Mouse (Mus musculus): ENCODE measurements around the gene Itgbl1. TPM values are rescaled to one million over a fixed set of nuclear protein-coding genes. Genes with fewer than 3 reads are reported as not detected.
A peak's percentile ranks its signal among the peaks of the same experiment; 100 is the strongest.
"Not testable (repeated sequence)": the region's sequence is repeated elsewhere in the genome, so short reads cannot be mapped to it uniquely, and the experiment has no call there.

Itgbl1 gene
- polyA plus RNA-seq (2014; fragmentation: Nextera tagmentation; extraction: Ambion mirVana), result 7.6 and 8.4 TPM in 2 replicates

GRCm38 (mm10) chr14:123659921-123660385 is at the start of gene Itgbl1:
Gene Itgbl1, plus strand, starts transcription at chr14:123659971.
- no peak within 1 kb of the TSS; the same call in 1 of the 2 replicates for H3K27ac ChIP-seq (replicated peaks; ENCODE audit: low read depth, low read length)

GRCm38 (mm10) chr14:123622969-123623368 is 36.8 kb upstream of the Itgbl1 start:
- WGBS, result 10% methylated on average over 1 of the region's 1 CpGs
- Histone ChIP-seq H3K4me1 (ENCODE audit: control insufficient read depth, insufficient read depth, low read length) (no peaks in the 10 kb centered on the region), H3K36me3 (ENCODE audit: control insufficient read depth, insufficient read depth, low read length) (no peaks in the 10 kb centered on the region), H3K27ac (replicated peaks; ENCODE audit: low read depth, low read length) (no peak overlapping the region), H3K9ac (ENCODE audit: low read depth, low read length) (no peak overlapping the region), H3K9me3 (ENCODE audit: control insufficient read depth, low read length) (no peaks in the 10 kb centered on the region), H3K4me2 (ENCODE audit: low read depth, low read length) (no peak overlapping the region), H3K4me3 (ENCODE audit: low read depth, low read length) (no peak overlapping the region), H3K27me3 (replicated peaks; ENCODE audit: control insufficient read depth, insufficient read depth, low read length) (peaks cover 18% of the 10 kb centered on the region)
- peak; percentile 86 for DNase-seq (ENCODE audit: low spot score)
- ATAC-seq (ENCODE audit: low read depth), result peak; percentile 78

More at GRCm38 (mm10) chr14:123659921-123660385, at the start of gene Itgbl1:
- WGBS, result 14% methylated on average over 7 of the region's 7 CpGs
- DNase-seq (ENCODE audit: low spot score) (peak; percentile 44), ATAC-seq (ENCODE audit: low read depth) (0 out of 2 replicates have a peak, but pooled peaks have one; percentile 33)
- no peak within 1 kb of the TSS; the same call in 1 of the 2 replicates for H3K4me3 ChIP-seq (ENCODE audit: low read depth, low read length)
- no peak within 1 kb of the TSS for H3K9ac ChIP-seq (ENCODE audit: low read depth, low read length)
- H3K4me2 ChIP-seq (ENCODE audit: low read depth, low read length), result peak within 1 kb of the TSS; percentile 27
- peaks cover 11% of the 10 kb centered on the region for H3K4me1 ChIP-seq (ENCODE audit: control insufficient read depth, insufficient read depth, low read length)
- H3K9me3 ChIP-seq (ENCODE audit: control insufficient read depth, low read length), result no peaks in the 10 kb centered on the region
- no peaks in the 10 kb centered on the region for H3K27me3 ChIP-seq (replicated peaks; ENCODE audit: control insufficient read depth, insufficient read depth, low read length)
- no peaks in the 10 kb centered on the region for H3K36me3 ChIP-seq (ENCODE audit: control insufficient read depth, insufficient read depth, low read length)

GRCm38 (mm10) chr14:123626501-123627179 is 33.1 kb upstream of the Itgbl1 start, which contains the start of gene Nalcn:
Gene Nalcn, minus strand, starts transcription at chr14:123627144.
- WGBS, result 1% methylated on average over 34 of the region's 47 CpGs
- ATAC-seq (ENCODE audit: low read depth) (peak; percentile 82), DNase-seq (ENCODE audit: low spot score) (peak; percentile 44)

GRCm38 (mm10) chr14:123627180-123627562 is 32.6 kb upstream of the Itgbl1 start:
- H3K4me3 ChIP-seq (ENCODE audit: low read depth, low read length), result peak overlapping the region; percentile 51
- no peaks in the 10 kb centered on the region for H3K9me3 ChIP-seq (ENCODE audit: control insufficient read depth, low read length)
- H3K4me2 ChIP-seq (ENCODE audit: low read depth, low read length), result peak overlapping the region; percentile 81
- DNase-seq (ENCODE audit: low spot score), result no peak
- no peaks in the 10 kb centered on the region for H3K4me1 ChIP-seq (ENCODE audit: control insufficient read depth, insufficient read depth, low read length)
- H3K36me3 ChIP-seq (ENCODE audit: control insufficient read depth, insufficient read depth, low read length), result no peaks in the 10 kb centered on the region
- no peak for ATAC-seq (ENCODE audit: low read depth)
- H3K27ac ChIP-seq (replicated peaks; ENCODE audit: low read depth, low read length), result no peak overlapping the region
- WGBS, result 52% methylated on average over 3 of the region's 3 CpGs
- no peak overlapping the region for H3K9ac ChIP-seq (ENCODE audit: low read depth, low read length)
- H3K27me3 ChIP-seq (replicated peaks; ENCODE audit: control insufficient read depth, insufficient read depth, low read length), result peaks cover 18% of the 10 kb centered on the region

More at GRCm38 (mm10) chr14:123626501-123627179, 33.1 kb upstream of the Itgbl1 start, which contains the start of gene Nalcn:
- H3K4me2 ChIP-seq (ENCODE audit: low read depth, low read length), result peak within 1 kb of the TSS; percentile 81
- peak within 1 kb of the TSS; percentile 51 for H3K4me3 ChIP-seq (ENCODE audit: low read depth, low read length)
- no peaks in the 10 kb centered on the region for H3K36me3 ChIP-seq (ENCODE audit: control insufficient read depth, insufficient read depth, low read length)
- H3K27me3 ChIP-seq (replicated peaks; ENCODE audit: control insufficient read depth, insufficient read depth, low read length), result peaks cover 18% of the 10 kb centered on the region
- H3K9ac ChIP-seq (ENCODE audit: low read depth, low read length), result peak within 1 kb of the TSS; percentile 64
- no peaks in the 10 kb centered on the region for H3K4me1 ChIP-seq (ENCODE audit: control insufficient read depth, insufficient read depth, low read length)
- H3K9me3 ChIP-seq (ENCODE audit: control insufficient read depth, low read length), result no peaks in the 10 kb centered on the region
- no peak within 1 kb of the TSS for H3K27ac ChIP-seq (replicated peaks; ENCODE audit: low read depth, low read length)

- DNase-seq (ENCODE audit: low spot score) (peak; percentile 65), ATAC-seq (ENCODE audit: low read depth) (peak; percentile 82)
- Histone ChIP-seq H3K36me3 (ENCODE audit: control insufficient read depth, insufficient read depth, low read length) (no peaks in the 10 kb centered on the region), H3K27me3 (replicated peaks; ENCODE audit: control insufficient read depth, insufficient read depth, low read length) (no peaks in the 10 kb centered on the region), H3K4me2 (ENCODE audit: low read depth, low read length) (peak overlapping the region; percentile 31), H3K9ac (ENCODE audit: low read depth, low read length) (no peak overlapping the region), H3K4me1 (ENCODE audit: control insufficient read depth, insufficient read depth, low read length) (peaks cover 11% of the 10 kb centered on the region), H3K27ac (replicated peaks; ENCODE audit: low read depth, low read length) (no peak overlapping the region), H3K4me3 (ENCODE audit: low read depth, low read length) (no peak overlapping the region), H3K9me3 (ENCODE audit: control insufficient read depth, low read length) (no peaks in the 10 kb centered on the region)
- 18% methylated on average over 20 of the region's 20 CpGs for WGBS
Measured at GRCm38 (mm10) chr14:123661091-123661491, 1.3 kb downstream of the Itgbl1 start.

- whole genome bisulfite sequencing, result 78% methylated on average over 1 of the region's 1 CpGs
- H3K27me3 ChIP-seq (replicated peaks; ENCODE audit: control insufficient read depth, insufficient read depth, low read length), result no peaks in the 10 kb centered on the region
- peaks cover 11% of the 10 kb centered on the region for H3K4me1 ChIP-seq (ENCODE audit: control insufficient read depth, insufficient read depth, low read length)
- no peak for ATAC-seq (ENCODE audit: low read depth)
- H3K4me3 ChIP-seq (ENCODE audit: low read depth, low read length), result no peak overlapping the region
- no peak overlapping the region for H3K4me2 ChIP-seq (ENCODE audit: low read depth, low read length)
- no peaks in the 10 kb centered on the region for H3K9me3 ChIP-seq (ENCODE audit: control insufficient read depth, low read length)
- DNase-seq (ENCODE audit: low spot score), result no peak
- H3K27ac ChIP-seq (replicated peaks; ENCODE audit: low read depth, low read length), result no peak overlapping the region
- no peak overlapping the region for H3K9ac ChIP-seq (ENCODE audit: low read depth, low read length)
- H3K36me3 ChIP-seq (ENCODE audit: control insufficient read depth, insufficient read depth, low read length), result no peaks in the 10 kb centered on the region
Measured at GRCm38 (mm10) chr14:123662386-123662785, 2.6 kb downstream of the Itgbl1 start.

GRCm38 (mm10) chr14:123663206-123663605 is 3.4 kb downstream of the Itgbl1 start:
- no peak for ATAC-seq (ENCODE audit: low read depth)
- H3K27ac ChIP-seq (replicated peaks; ENCODE audit: low read depth, low read length), result no peak overlapping the region
- peaks cover 11% of the 10 kb centered on the region for H3K4me1 ChIP-seq (ENCODE audit: control insufficient read depth, insufficient read depth, low read length)
- H3K4me3 ChIP-seq (ENCODE audit: low read depth, low read length), result no peak overlapping the region
- H3K9ac ChIP-seq (ENCODE audit: low read depth, low read length), result no peak overlapping the region
- no peaks in the 10 kb centered on the region for H3K36me3 ChIP-seq (ENCODE audit: control insufficient read depth, insufficient read depth, low read length)
- no peak for DNase-seq (ENCODE audit: low spot score)
- no peak overlapping the region for H3K4me2 ChIP-seq (ENCODE audit: low read depth, low read length)
- H3K27me3 ChIP-seq (replicated peaks; ENCODE audit: control insufficient read depth, insufficient read depth, low read length), result no peaks in the 10 kb centered on the region
- no peaks in the 10 kb centered on the region for H3K9me3 ChIP-seq (ENCODE audit: control insufficient read depth, low read length)

- H3K36me3 ChIP-seq (ENCODE audit: control insufficient read depth, insufficient read depth, low read length), result no peaks in the 10 kb centered on the region
- ATAC-seq (ENCODE audit: low read depth) (no peak), DNase-seq (ENCODE audit: low spot score) (no peak)
- H3K27me3 ChIP-seq (replicated peaks; ENCODE audit: control insufficient read depth, insufficient read depth, low read length), result no peaks in the 10 kb centered on the region
- no peaks in the 10 kb centered on the region for H3K9me3 ChIP-seq (ENCODE audit: control insufficient read depth, low read length)
- no peak overlapping the region for H3K4me3 ChIP-seq (ENCODE audit: low read depth, low read length)
- peaks cover 11% of the 10 kb centered on the region for H3K4me1 ChIP-seq (ENCODE audit: control insufficient read depth, insufficient read depth, low read length)
- H3K9ac ChIP-seq (ENCODE audit: low read depth, low read length), result no peak overlapping the region
- no peak overlapping the region for H3K27ac ChIP-seq (replicated peaks; ENCODE audit: low read depth, low read length)
- H3K4me2 ChIP-seq (ENCODE audit: low read depth, low read length), result no peak overlapping the region
Measured at GRCm38 (mm10) chr14:123664451-123664850, 4.7 kb downstream of the Itgbl1 start.

GRCm38 (mm10) chr14:123671076-123671475 is 11.3 kb downstream of the Itgbl1 start:
- H3K4me3 ChIP-seq (ENCODE audit: low read depth, low read length); H3K36me3 ChIP-seq (ENCODE audit: control insufficient read depth, insufficient read depth, low read length); H3K27ac ChIP-seq (replicated peaks; ENCODE audit: low read depth, low read length); H3K4me1 ChIP-seq (ENCODE audit: control insufficient read depth, insufficient read depth, low read length); DNase-seq (ENCODE audit: low spot score); H3K9ac ChIP-seq (ENCODE audit: low read depth, low read length); ATAC-seq (ENCODE audit: low read depth); H3K4me2 ChIP-seq (ENCODE audit: low read depth, low read length); H3K27me3 ChIP-seq (replicated peaks; ENCODE audit: control insufficient read depth, insufficient read depth, low read length); H3K9me3 ChIP-seq (ENCODE audit: control insufficient read depth, low read length): not testable (repeated sequence)
- 83% methylated on average over 21 of the region's 21 CpGs for WGBS

Data from embryonic facial prominence, embryonic 14.5 days (tissue).